In genomic region chr11:28709511-28709910, GRCm38 (mm10) we compare ENCODE assay signal across 27 mouse cellular contexts.
"Had no signal": no experiment of that assay in that cellular context is flagged by ENCODE, and none has a peak within 500 bp of the region (broad histone marks: within the 10 kb centered on the region; RNA-seq: fewer than 3 reads in every experiment).

No protein-coding gene starts in this region.

- H3K27ac ChIP-seq: embryonic facial prominence, embryonic 10.5 days; embryonic facial prominence, embryonic 12.5 days; embryonic facial prominence, embryonic 13.5 days; embryonic facial prominence, embryonic 15.5 days; forebrain, embryonic 10.5 days; forebrain, embryonic 12.5 days; forebrain, embryonic 13.5 days; forebrain, embryonic 15.5 days; gastrocnemius, adult 2 months; heart, adult 2 months had no signal

- H3K9ac ChIP-seq: embryonic facial prominence, embryonic 12.5 days; embryonic facial prominence, embryonic 13.5 days; embryonic facial prominence, embryonic 15.5 days; forebrain, embryonic 12.5 days; forebrain, embryonic 13.5 days; forebrain, embryonic 15.5 days; forebrain, postnatal 0 days had no signal

- ATAC-seq: forebrain, embryonic 13.5 days; forebrain, embryonic 14.5 days; forebrain, embryonic 15.5 days; forebrain, embryonic 16.5 days; forebrain, postnatal 0 days had no signal

- H3K36me3 ChIP-seq: embryonic facial prominence, embryonic 10.5 days; embryonic facial prominence, embryonic 12.5 days; embryonic facial prominence, embryonic 13.5 days; embryonic facial prominence, embryonic 15.5 days; forebrain, embryonic 10.5 days; forebrain, embryonic 12.5 days; forebrain, embryonic 15.5 days had no signal

- H3K4me2 ChIP-seq: embryonic facial prominence, embryonic 12.5 days; embryonic facial prominence, embryonic 13.5 days; embryonic facial prominence, embryonic 15.5 days; forebrain, embryonic 12.5 days; forebrain, embryonic 13.5 days; forebrain, embryonic 15.5 days had no signal

- H3K9me3 ChIP-seq: embryonic facial prominence, embryonic 10.5 days; embryonic facial prominence, embryonic 12.5 days; embryonic facial prominence, embryonic 13.5 days; embryonic facial prominence, embryonic 15.5 days; forebrain, embryonic 10.5 days; forebrain, embryonic 12.5 days; forebrain, embryonic 13.5 days; forebrain, embryonic 15.5 days had no signal

- H3K4me3 ChIP-seq: embryonic facial prominence, embryonic 10.5 days; embryonic facial prominence, embryonic 12.5 days; embryonic facial prominence, embryonic 13.5 days; embryonic facial prominence, embryonic 15.5 days; erythroblast, embryonic 14.5 days; forebrain, embryonic 10.5 days; forebrain, embryonic 12.5 days; forebrain, embryonic 13.5 days; forebrain, embryonic 15.5 days; gastrocnemius, adult 2 months; heart, adult 2 months had no signal

- H3K27me3 ChIP-seq: embryonic facial prominence, embryonic 12.5 days; embryonic facial prominence, embryonic 13.5 days; embryonic facial prominence, embryonic 15.5 days; forebrain, embryonic 12.5 days; forebrain, embryonic 13.5 days; forebrain, embryonic 15.5 days had no signal

- H3K4me1 ChIP-seq: embryonic facial prominence, embryonic 10.5 days; embryonic facial prominence, embryonic 12.5 days; embryonic facial prominence, embryonic 13.5 days; embryonic facial prominence, embryonic 15.5 days; forebrain, embryonic 10.5 days; forebrain, embryonic 12.5 days; forebrain, embryonic 13.5 days; forebrain, embryonic 15.5 days had no signal

- DNase-seq: cerebellum, adult 2 months; cerebellum, adult 8-10 months; cerebellum, adult 9-10 months; cerebellum, adult 9-11 months; cerebellum, postnatal 10 days; cerebellum, postnatal 14 days; cerebellum, postnatal 25 days; cerebellum, postnatal 36 days; embryo, embryonic 11 days; forebrain, postnatal 0 days; gastrocnemius, adult 2 months; gastrocnemius, postnatal 10 days; gastrocnemius, postnatal 14 days; gastrocnemius, postnatal 25 days; gastrocnemius, postnatal 36 days; heart, adult 2 months had no signal
